Mouse (Mus musculus) layer of hippocampus, adult 9-10 months (tissue): Measurements from ENCODE around the gene Klra7.
"Not testable (repeated sequence)": the region's sequence is repeated elsewhere in the genome, so short reads cannot be mapped to it uniquely, and the experiment has no call there.

Experiments used
- DNase-seq: peaks from one replicate; pipeline ENCODE4 v3.0.0; 2022; ENCODE audit warnings: low spot score

The Klra7 gene

DNA sequence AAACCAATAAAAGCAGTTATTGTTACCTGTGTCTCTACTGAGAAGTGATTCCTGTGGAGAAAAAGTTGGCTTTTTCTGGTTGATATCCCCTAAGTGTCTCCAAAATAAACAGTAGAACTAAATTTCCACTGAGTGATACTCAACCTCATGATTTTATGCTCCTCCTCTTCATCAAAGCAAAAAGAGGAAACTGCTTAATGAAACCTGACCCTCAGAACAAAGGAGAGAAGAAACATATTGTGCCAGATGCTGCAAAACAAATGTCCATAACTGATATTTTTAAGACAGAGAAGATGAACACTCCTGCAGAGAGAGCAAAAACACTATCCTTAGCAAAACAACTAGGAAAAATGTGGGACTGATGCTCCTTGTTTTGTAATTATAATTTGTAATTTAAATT lies at the start of gene Klra7:
Gene Klra7, minus strand, starts transcription at position 101 of the 400 bp plus-strand sequence.
- DNase-seq = no peak

DNA sequence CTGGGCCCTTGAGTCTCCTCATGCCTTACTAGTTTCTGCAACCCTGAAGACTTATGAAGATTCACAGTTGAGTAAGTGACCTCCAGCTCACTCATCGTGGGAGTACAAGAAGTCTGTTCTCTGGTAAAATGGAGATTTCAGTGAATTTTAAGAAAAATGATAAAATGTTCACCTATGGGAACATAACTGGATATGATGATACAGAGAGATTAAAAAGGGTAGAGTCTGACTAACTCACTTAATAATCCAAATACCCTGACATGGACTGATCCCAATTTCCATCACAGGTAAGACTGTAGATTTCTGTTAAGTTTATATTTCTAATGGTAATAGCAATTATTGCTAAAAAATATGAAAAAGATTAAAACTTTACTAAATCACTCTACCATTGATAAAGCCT lies 48.7 kb upstream of the Klra7 start, which contains the start of gene Klra10:
Gene Klra10, minus strand, starts transcription at position 101 of the 400 bp plus-strand sequence.
- not testable (repeated sequence) for DNase-seq

DNA sequence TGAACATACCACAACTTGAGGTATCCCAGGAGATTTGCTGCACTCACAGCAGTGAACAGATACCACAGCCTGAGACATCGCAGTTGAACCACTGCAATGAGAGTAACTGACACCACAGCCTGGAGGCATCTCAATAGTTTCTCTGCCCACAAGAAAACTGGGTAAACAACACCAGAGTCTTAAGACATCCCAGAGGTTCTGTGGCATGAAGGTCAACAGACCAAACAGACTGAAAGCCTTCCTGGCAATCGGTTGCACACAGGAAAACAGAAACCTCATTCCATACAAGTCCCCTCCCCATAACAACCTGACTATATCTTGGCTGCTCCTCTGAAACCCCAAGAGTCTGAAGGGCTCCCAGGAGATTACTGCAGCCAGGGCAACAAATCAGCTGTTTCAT lies 22.2 kb upstream of the Klra7 start:
- DNase-seq = no peak

DNA sequence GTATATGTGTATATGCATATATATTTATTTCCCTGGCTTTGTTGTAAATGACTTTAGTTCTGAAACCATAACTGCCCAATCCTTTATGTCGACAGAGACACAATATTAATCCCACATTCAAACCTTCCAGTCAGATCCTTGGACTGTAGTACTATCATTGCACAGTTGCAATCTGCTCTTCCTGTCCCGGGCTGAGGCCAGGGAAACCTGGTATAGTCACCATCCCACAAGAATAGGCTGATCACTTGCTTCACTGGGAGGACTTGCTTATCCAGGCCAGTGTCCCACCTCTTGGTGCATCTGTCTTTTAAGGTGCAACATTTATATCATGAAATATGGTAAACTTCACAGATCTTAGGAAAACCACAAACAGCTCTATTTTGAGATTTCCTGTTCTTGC lies 4.4 kb upstream of the Klra7 start:
- DNase-seq = no peak

DNA sequence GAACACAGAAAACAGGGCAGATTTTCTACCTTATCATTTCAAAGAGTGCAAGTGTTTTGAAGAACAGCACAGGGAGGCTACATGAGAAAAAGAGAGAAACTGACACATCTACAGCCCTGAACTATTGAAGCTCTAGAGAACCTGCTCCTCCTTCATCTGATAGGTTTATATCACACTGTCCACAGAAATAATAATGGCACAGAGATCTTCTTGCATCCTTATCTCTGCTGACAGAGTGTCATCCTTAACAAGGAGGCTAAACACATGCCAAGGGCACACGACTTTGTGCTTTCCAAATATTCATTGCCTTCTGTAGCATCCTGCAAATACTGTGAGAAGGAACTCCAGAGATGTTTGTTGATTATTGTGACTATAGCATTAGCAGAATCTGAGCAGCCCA lies 3.5 kb upstream of the Klra7 start:
- DNase-seq = no peak

DNA sequence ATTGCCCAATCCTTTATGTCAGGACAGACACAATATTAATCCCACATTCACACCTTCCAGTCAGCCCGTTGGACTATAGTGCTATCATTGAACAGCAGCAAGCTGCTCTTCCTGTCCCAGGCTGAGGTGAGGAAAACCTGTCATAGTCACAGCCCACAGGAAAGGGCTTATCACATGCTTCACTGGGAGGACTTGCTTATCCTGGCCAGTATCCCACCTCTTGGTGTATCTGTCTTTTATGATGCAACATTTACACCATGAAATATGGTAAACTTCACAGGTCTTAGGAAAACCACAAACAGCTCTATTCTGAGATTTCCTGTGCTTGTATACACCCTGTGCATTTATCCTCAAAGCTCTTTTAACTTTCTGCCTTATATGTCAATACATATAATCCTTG lies 35.7 kb downstream of the Klra7 start:
- DNase-seq = not testable (repeated sequence)

DNA sequence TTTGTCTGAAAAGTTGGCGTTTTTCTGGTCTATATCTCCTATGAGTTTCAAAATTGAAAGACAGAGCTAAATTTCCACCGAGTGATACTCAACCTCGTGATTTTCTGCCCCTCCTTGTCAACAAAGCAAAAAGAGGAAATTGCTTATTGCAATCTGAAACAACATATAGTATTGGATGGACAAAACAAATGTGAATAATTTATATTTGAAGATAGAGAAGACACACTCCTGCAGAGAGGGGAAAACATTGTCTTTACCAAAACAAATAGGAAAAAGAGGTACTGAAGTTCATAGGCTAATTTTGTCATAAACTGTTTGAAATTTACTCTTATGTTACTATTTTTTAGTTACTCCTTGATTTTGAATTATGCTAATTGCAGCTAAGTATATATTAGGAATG lies 40.1 kb downstream of the Klra7 start, which contains the start of gene Klra9:
Gene Klra9, minus strand, starts transcription at position 101 of the 400 bp plus-strand sequence.
- DNase-seq = not testable (repeated sequence)
